Mouse (Mus musculus) heart, postnatal 25 days (tissue): ENCODE measurements around the gene Atrx. TPM values are rescaled to one million over a fixed set of nuclear protein-coding genes. Genes with fewer than 3 reads are reported as not detected.

Source experiments
- DNase-seq: peaks from one replicate; pipeline ENCODE4 v3.0.0; 2022; ENCODE audit warnings: low spot score
- intact Hi-C: fragments of 180-260 bp; cut with DNase I; formaldehyde crosslinking; loops from one replicate; pipeline ENCODE4 v1.15.1; 2025
- total RNA-seq, 2 experiments: library from RNA; stranded (reverse); gene quantifications; 2 replicates each; pipeline ENCODE4 v1.2.3; 2021

Atrx gene
- total RNA-seq, 2 experiments from 2014 or later = 63.9 to 73.3 TPM

DNA sequence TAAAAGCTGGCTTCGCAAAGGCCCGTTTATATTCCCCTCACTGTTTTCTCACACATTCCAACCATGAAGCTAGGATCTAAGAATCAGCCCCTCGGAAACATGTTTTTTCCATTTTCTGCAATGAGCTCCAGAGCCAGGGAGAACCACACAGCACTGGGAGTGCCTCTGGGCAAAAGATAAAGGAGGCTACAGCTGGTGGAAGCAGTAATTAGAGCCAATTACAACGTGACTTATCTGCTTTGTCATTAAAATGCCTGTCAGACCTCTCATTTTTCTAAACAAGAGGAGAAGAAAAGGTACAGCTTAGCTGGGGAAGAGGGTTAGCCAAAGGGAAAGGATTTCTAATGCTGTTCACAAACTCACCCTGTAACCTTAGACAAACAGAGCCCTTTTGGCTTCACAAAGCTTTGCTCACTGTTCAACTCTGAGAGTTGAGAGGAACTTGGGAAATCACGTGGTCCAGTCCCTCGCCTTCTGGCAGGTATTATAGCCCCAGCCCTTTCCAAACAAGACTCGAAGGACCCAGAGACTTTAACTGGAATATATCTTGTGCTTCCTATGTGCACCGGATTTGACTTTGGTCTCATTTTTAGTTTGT is 134.3 kb downstream of the Atrx start:
- intact Hi-C loops = no loop called here
- no peak for DNase-seq

DNA sequence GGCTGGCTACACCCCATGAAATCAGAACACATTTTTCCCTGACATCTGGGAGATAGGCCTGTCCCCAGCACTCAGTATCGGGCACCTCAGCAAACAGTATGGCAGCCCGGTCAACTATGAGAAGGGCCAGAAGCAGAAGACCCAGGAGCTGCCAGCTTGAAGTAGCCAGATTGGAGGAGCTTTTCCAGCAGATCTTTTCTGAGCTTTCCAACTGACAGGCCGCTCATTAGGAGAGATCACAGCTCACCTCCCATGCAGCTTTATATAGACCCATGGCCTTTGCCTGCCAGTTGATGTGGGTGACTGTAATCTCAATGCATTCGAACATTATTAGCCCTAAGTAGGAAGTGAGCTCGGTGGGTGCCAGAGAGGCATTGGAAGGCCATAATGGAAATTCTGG is 155.9 kb downstream of the Atrx start:
- intact Hi-C loops = no loop called here
- no peak for DNase-seq

DNA sequence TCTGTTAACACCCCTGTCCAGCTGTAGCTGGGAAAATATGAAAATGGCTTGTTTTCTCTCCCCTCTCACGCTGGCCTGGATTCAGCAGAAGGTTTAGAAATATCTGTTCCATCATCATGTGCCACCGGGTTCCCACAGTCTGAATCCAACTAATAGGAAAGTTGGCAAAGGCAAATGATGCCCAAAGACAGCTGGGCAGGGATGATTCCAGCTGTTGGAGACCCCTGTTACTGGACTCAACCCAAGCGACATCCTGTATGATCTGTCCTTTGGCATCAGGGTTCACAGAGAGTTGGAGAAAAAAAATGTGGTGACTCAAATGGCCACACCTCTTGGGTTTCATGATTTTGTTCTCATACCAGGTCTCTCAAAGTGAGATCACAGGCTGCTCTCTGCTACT is 161.3 kb downstream of the Atrx start:
- intact Hi-C loops = loop anchor here (10.0 kb wide), 1 partner anchor 83 kb away; no protein-coding TSS in a partner anchor
- no peak for DNase-seq

DNA sequence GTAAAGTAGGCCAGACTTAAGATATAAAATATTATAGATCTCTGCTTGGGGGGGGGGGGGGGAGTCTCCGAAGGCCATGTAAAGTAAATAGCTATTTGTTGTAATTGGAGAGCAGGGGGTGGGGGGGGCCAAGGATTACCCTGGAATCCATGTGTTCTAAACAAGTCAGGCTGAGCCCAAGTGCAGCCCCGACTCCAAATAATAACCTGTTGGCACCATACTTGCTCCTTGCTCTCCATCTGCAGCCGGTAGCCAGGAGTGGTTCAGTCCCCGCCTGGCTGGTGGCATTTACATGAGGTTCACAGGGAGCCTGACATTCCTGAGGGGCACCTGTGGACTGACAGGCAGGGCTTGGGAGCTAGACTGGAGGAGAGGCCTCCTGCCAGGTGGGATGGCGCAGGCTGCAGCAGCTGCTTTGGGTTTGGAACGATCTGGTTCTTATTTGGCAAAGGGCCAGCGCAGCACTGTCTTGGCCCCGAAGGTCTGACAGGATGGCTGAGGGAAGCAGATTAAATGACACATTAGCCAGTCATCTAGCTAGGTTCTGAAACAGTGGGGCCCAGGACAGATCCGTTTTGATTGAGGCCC is 161.9 kb downstream of the Atrx start:
- intact Hi-C loops = loop anchor here (10.0 kb wide), 1 partner anchor 82 kb away; no protein-coding TSS in a partner anchor
- DNase-seq = no peak

DNA sequence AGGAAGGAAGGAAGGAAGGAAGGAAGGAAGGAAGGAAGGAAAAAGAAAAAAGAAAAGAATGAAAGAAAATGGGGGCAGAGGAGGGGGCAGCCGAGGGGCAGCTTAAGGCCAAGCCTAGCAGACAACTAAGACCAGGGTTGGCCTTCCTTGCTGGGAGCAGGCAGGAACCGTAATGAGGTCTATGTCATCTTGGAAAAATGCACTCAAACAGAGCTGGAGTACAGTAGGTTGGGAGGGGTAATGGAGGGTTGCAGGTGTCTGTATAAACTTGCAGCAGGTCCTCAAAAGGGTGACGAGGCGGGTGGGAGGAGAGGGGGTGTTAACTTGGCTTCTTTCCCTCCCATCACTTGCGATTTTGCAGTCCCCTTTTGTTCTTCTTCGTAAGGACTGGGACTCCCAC is 163.2 kb downstream of the Atrx start:
- DNase-seq = no peak

DNA sequence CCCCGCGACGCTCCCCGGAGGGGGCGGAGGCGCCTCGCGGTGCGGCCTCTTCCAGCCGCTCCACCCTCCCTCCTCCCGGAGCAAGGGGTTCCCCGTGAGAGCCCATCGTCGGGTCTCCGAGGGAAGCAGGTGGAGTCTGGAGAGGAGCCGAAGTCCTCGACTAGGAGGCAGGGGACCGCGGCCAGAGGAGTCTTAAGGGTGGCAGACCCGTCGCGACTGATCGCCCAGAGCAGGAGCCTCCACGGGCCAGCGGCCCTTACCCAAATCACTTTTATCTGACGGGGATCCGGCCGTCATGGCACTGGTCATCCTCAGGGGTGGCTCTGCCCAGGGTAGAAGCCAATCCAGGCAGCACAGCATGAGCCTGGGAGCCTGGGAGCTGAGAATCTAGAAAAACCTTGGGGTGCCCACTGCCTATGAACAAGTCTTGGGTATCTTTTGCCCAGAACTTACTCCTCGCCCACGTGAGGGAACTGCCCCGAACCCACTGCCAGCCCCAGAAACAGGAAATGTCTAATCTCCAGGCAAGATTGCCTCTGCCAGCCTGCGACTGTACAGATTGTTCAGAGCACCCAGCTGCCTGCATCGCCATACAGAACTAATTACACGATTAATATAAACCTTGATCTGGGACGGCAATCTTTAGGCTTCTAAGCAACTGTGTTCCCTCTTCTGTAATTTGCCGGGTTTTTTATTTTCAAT is 164.0 kb downstream of the Atrx start:
- intact Hi-C loops = loop anchor here (10.0 kb wide), 1 partner anchor 80 kb away; no protein-coding TSS in a partner anchor
- no peak for DNase-seq

More for the DNA sequence above, 163.2 kb downstream of the Atrx start:
- intact Hi-C loops = loop anchor here (10.0 kb wide), 1 partner anchor 81 kb away; no protein-coding TSS in a partner anchor

DNA sequence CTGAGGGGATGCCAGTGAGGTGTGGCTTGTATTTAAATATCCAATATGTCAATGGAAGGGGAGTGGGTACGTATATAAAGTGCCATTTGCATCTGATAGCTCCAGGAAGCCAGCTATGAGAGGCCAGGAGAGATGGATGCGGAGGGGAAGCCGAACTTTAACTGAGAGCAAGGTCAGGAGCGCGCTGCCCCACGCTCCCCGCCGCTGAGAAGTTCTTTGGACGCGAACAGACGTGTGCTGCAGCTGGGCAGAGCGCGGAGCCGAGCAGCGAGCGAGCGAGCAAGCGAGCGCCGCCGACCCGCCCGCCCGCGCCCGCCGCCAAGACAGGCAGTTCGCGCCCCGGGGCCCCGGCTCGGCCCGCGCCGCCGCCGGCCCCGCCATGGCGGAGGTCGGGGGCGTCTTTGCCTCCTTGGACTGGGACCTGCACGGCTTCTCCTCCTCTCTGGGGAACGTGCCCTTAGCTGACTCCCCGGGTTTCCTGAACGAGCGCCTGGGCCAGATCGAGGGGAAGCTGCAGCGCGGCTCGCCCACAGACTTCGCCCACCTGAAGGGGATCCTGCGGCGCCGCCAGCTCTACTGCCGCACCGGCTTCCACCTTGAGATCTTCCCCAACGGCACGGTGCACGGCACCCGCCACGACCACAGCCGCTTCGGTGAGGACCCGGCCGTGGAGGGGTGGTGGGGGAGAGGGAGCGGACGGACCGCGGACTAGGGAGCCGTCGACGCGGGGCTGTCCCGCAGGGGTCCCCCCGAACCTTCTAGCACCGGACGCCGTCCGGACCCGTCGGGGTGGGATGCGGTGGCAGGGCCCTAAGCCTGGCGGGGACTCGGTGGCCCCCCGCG is 164.8 kb downstream of the Atrx start, which contains the start of gene Fgf16:
TSS of gene Fgf16 (plus strand) at position 118 of the 843 bp plus-strand sequence.
- no peak for DNase-seq
- intact Hi-C loops = loop anchor here (10.0 kb wide), 1 partner anchor 80 kb away; no protein-coding TSS in a partner anchor

DNA sequence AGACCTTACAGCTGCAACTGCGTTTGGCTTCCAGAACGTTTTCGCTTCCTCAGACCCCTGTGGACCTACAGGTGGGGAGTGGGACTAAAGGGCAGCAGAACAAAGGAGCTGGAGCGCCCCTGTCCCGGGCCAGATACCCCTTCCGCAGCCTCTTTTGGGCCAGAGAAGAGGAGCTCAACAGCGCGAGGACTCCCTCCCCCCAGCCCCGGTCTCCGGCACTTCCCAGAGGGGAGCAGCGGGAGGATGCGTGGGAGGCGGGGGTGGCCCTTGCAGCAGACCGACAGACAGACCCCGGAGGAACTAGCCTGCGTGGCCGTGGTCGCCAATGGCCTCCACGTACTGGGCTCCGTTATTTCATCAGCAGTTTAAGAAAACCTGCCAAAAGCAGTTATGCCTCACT is 165.6 kb downstream of the Atrx start:
- no peak for DNase-seq
- intact Hi-C loops = loop anchor here (10.0 kb wide), 1 partner anchor 79 kb away; no protein-coding TSS in a partner anchor

DNA sequence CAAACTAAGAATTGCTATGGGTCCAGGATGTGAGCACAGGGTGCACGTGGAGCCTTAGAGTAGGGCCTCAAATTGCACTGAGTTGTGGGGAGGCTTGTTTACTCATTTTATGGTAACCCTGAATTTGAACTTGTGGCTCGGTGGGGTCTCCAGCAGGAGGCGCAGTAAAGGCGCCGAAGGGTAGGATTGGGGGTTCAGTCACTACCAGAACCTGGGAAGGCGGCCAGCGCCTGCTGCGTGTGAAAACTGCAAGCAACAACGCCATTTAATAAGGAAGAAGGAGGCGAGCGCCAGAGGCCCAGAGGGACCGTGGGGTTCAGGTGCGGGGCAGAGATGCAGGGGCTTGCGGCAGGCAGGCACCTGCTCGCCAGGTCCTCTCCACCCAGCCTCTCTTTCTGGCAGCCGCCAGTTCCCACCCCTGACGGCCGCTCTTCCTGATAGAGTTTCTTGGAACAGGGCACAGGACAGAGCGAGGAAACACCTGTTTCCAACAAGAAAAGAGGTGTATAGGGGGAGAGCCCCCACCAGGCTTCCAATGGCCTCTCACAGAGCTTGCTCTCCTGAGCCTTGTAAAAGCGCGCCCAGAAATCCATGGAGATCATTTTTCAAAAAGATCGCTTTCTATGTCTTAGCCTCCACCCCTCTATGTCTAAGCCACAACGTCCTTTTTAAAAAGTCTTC is 166.2 kb downstream of the Atrx start:
- DNase-seq = no peak
- intact Hi-C loops = loop anchor here (10.0 kb wide), 1 partner anchor 78 kb away; no protein-coding TSS in a partner anchor

Other genes with a start within 250 kb of the Atrx start
- 10 to 100 TPM; 12.3 to 18.9 TPM for gene Fgf16, start 165.1 kb downstream of the Atrx start, total RNA-seq
- 10 to 100 TPM; 48.0 to 53.4 TPM for gene Magt1, start 82.5 kb upstream of the Atrx start, total RNA-seq
- gene Cox7b, start 86.3 kb upstream of the Atrx start, total RNA-seq = 1,000 to 10,000 TPM; 1,708 to 1,778 TPM
- gene Atp7a, start 97.9 kb upstream of the Atrx start, total RNA-seq = 1 to 10 TPM; 7.3 to 7.5 TPM
- 1 to 10 TPM; 1.2 to 1.4 TPM for gene Tlr13, start 213.8 kb upstream of the Atrx start, total RNA-seq